Mouse (Mus musculus): ENCODE measurements around the gene Fndc3a. TPM values are rescaled to one million over a fixed set of nuclear protein-coding genes. Genes with fewer than 3 reads are reported as not detected.

Fndc3a gene
- total and polyA plus RNA-seq, 2 experiments: 27.9 to 36.9 TPM

DNA sequence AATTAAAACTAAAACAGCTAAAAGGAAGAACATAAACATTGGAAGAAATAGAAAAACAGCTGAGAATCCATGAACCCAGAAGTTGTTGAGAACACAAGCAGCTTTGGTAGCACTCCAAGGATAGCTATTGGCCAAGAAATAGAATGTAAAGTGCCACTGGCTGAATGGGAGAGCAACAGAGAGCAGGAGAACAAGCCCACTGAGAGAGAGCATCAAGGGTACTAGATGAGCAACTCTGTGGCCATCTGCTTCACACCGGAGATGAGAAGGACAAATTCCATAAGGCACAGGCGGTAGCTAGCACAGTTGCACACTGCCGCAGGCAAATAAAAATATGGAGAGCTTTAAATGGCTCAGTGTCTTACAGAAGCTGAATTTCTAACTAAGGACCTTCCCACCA lies 219.4 kb downstream of the Fndc3a start:
- DNase-seq (ENCODE audit: extremely low read depth, low read depth, low spot score): no peak
- TF ChIP-seq POLR2A (IDR thresholded peaks at IDR 0.05; ENCODE audit: extremely low read depth, insufficient read depth, low read length) (no peak), CTCF (IDR thresholded peaks at IDR 0.05; ENCODE audit: low read depth, low read length) (no peak)
- WGBS: 95% methylated on average over 3 of the region's 3 CpGs

More for the DNA sequence above, 219.4 kb downstream of the Fndc3a start:
- Histone ChIP-seq H3K36me3 (ENCODE audit: control insufficient read depth, insufficient read depth, low read length) (no peaks in the 10 kb centered on the region), H3K27ac (replicated peaks; ENCODE audit: insufficient read depth, low read depth, low read length) (no peak overlapping the region), H3K4me3 (ENCODE audit: insufficient read depth, low read depth, low read length) (no peak overlapping the region), H3K9ac (ENCODE audit: low read depth, low read length) (no peak overlapping the region), H3K27me3 (ENCODE audit: control insufficient read depth, insufficient read depth, low read length) (no peaks in the 10 kb centered on the region), H3K79me2 (ENCODE audit: control insufficient read depth, insufficient read depth, low read length) (no peaks in the 10 kb centered on the region), H3K4me1 (ENCODE audit: control insufficient read depth, insufficient read depth, low read length) (no peaks in the 10 kb centered on the region)

Other genes starting within 250 kb of the Fndc3a start
- under 0.01 TPM in 1 of 2 replicates, not detected in the other for gene Gm9195, start 218.2 kb downstream of the Fndc3a start, total RNA-seq (2014; rRNA removed)
- not detected in 2 replicates for gene Gm9195, start 218.2 kb downstream of the Fndc3a start, polyA plus RNA-seq (2012; rRNA removed)